Mouse (Mus musculus): Measurements from ENCODE around the gene Rhbdf1. TPM values are rescaled to one million over a fixed set of nuclear protein-coding genes. Genes with fewer than 3 reads are reported as not detected.

Gene Rhbdf1
- polyA plus RNA-seq (2014; fragmentation: Nextera tagmentation; extraction: Ambion mirVana) = 13.2 and 14.1 TPM in 2 replicates

DNA sequence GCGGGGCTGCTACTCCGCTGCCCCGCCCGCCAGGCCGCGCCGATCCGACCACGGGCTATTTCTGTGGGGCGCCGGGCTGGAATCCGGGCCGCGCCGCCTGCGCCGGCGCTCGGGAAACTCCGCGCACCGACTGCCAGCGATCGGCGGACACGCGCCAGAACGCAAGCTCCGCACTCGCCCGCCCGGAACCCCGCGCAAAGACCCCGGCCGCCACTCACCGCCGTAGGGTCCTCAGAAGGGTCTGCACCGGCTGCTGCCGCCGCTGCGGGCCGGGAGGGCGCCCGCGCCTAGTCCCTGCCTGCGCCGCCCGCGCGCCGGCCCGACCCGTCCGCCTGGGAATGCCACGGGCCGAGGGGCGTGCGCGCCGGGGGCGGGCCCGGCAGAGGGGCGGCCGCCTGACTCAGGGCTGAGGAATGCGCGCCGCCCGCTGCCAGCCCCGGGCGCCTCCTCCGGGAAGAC is at the start of gene Rhbdf1:
Gene Rhbdf1, minus strand, starts transcription at position 350 of the 459 bp plus-strand sequence.
- peak within 1 kb of the TSS; percentile 35 for H3K27ac ChIP-seq (ENCODE audit: low read depth, low read length)
- no peaks in the 10 kb centered on the region for H3K36me3 ChIP-seq (ENCODE audit: control insufficient read depth, insufficient read depth, low read length)
- peak within 1 kb of the TSS; percentile 72 for H3K4me3 ChIP-seq (ENCODE audit: low read depth, low read length)
- under 1% methylated on average over 56 of the region's 72 CpGs for WGBS
- peaks cover 25% of the 10 kb centered on the region for H3K4me1 ChIP-seq (ENCODE audit: control insufficient read depth, insufficient read depth, low read length)
- no peaks in the 10 kb centered on the region for H3K9me3 ChIP-seq (ENCODE audit: control insufficient read depth, low read length)
- ATAC-seq (ENCODE audit: low FRiP score) = peak; percentile 60
- H3K4me2 ChIP-seq = peak within 1 kb of the TSS; percentile 99
- H3K9ac ChIP-seq (ENCODE audit: low read length) = peak within 1 kb of the TSS; percentile 81
- H3K27me3 ChIP-seq (ENCODE audit: control insufficient read depth, insufficient read depth, low read length) = peaks cover 18% of the 10 kb centered on the region
- DNase-seq (ENCODE audit: low spot score, missing footprints) = peak; percentile 94

DNA sequence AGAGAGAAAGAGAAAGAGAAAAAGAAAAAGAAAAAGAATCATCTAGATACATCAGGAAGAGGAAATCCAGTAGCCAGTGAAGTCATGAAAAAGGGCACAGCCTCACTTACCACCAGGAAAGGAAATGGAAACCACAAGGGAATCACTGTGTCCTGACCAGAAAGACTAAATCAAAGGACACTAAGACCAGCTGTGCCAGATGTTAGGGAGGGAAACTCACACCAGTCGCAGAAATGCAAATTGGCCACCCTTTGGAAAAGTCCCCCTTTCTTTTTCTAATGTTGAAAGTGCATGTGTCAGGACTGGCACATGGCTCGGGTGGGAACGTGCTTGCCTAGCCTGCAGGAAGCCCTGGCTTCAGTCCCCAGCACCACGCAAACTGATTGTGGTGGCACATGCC is 49.1 kb upstream of the Rhbdf1 start:
- Histone ChIP-seq H3K4me1 (ENCODE audit: control insufficient read depth, insufficient read depth, low read length) (no peaks in the 10 kb centered on the region; the same call in none of the 2 replicates), H3K27ac (ENCODE audit: low read depth, low read length) (no peak overlapping the region), H3K9me3 (ENCODE audit: control insufficient read depth, low read length) (no peaks in the 10 kb centered on the region), H3K4me3 (ENCODE audit: low read depth, low read length) (no peak overlapping the region), H3K4me2 (no peak overlapping the region), H3K36me3 (ENCODE audit: control insufficient read depth, insufficient read depth, low read length) (no peaks in the 10 kb centered on the region), H3K27me3 (ENCODE audit: control insufficient read depth, insufficient read depth, low read length) (no peaks in the 10 kb centered on the region), H3K9ac (ENCODE audit: low read length) (no peak overlapping the region)
- ATAC-seq (ENCODE audit: low FRiP score) = no peak
- WGBS = 46% methylated on average over 4 of the region's 4 CpGs
- no peak for DNase-seq (ENCODE audit: low spot score, missing footprints)

DNA sequence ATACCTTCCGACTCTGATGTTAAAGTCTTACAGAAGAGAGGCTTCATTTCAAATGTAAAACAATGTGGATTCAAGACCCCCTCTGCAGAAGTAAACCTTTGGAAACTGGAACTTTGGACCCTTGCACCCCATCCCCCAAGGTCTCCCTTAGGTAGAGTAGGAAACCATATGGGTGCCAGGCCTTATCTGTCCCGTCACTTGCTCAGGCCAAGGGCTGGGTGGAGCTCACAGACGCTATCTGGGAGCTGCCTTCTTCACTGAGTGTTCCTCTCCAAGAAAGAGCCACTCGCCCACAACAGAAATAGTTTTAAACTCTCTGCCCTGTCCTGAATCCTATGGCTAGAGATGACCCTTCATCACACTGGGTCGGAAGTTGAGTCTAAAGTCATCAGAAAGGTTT is 46.9 kb upstream of the Rhbdf1 start:
- Histone ChIP-seq H3K4me3 (ENCODE audit: low read depth, low read length) (no peak overlapping the region), H3K4me1 (ENCODE audit: control insufficient read depth, insufficient read depth, low read length) (no peaks in the 10 kb centered on the region; the same call in none of the 2 replicates), H3K27me3 (ENCODE audit: control insufficient read depth, insufficient read depth, low read length) (no peaks in the 10 kb centered on the region), H3K9me3 (ENCODE audit: control insufficient read depth, low read length) (no peaks in the 10 kb centered on the region), H3K36me3 (ENCODE audit: control insufficient read depth, insufficient read depth, low read length) (no peaks in the 10 kb centered on the region), H3K27ac (ENCODE audit: low read depth, low read length) (no peak overlapping the region), H3K4me2 (no peak overlapping the region), H3K9ac (ENCODE audit: low read length) (no peak overlapping the region)
- ATAC-seq (ENCODE audit: low FRiP score) = no peak
- WGBS = 85% methylated on average over 5 of the region's 5 CpGs
- DNase-seq (ENCODE audit: low spot score, missing footprints) = no peak

DNA sequence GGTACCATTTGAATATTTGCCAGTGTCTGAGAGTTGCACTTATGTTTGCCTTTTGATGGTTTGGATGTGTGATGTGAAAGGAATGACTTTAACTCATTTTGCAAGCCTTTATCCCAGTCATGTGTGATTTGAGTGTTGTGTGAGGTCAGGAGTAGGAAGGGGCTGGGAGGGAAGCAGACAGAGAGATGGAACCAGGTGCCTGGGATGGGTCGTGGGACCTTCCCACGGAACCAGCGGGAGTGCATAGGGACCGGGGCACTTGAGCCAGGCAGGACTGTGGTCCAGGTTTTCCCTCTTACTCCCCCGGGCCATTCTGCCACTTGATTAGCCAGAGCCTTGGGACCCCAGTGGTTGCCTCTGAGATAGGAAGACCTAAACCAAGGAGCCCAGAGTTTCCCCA is 45.9 kb upstream of the Rhbdf1 start:
- Histone ChIP-seq H3K9ac (ENCODE audit: low read length) (peak overlapping the region; percentile 98), H3K4me3 (ENCODE audit: low read depth, low read length) (peak overlapping the region; percentile 80), H3K4me2 (peak overlapping the region; percentile 65), H3K4me1 (ENCODE audit: control insufficient read depth, insufficient read depth, low read length) (no peaks in the 10 kb centered on the region; the same call in none of the 2 replicates), H3K27me3 (ENCODE audit: control insufficient read depth, insufficient read depth, low read length) (no peaks in the 10 kb centered on the region), H3K27ac (ENCODE audit: low read depth, low read length) (peak overlapping the region; percentile 96), H3K36me3 (ENCODE audit: control insufficient read depth, insufficient read depth, low read length) (no peaks in the 10 kb centered on the region), H3K9me3 (ENCODE audit: control insufficient read depth, low read length) (no peaks in the 10 kb centered on the region)
- ATAC-seq (ENCODE audit: low FRiP score) (peak; percentile 22; the same call in 1 of the 2 replicates), DNase-seq (ENCODE audit: low spot score, missing footprints) (peak; percentile 92)
- WGBS = 22% methylated on average over 5 of the region's 5 CpGs

DNA sequence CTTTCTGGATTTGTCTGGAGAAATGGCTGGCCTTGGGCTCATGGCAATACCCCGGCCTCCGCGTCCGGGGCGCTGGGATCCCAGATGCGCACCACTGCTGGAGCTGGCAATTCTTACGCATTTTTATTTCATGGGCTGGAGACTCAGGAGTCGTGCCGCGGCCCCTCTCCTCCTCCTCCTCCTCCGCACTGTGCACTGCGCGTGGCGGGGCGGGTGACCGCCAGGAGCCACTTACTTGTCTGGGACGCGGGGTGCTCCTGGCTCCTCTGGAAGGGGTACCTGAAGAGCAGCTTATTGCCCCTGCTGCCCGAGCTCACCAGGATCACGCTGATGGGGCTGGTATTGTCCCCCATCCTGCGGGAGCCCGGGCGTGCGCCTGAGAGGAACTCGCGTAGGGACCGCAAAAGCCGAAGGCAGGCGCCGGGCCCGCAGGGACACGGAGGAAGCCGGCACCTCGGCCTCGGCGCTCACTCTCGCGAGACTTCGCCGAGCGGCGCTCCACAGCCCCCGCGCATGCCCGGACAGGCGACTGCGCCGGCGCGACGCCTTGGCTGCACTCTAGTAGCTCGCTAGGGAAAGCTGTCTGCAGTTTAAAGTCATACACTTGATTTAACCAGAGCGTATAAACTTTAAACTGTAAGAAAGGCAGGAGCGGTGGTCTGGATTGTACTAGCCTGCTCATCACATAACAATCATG is 45.2 kb upstream of the Rhbdf1 start, which contains the start of gene Nprl3:
Gene Nprl3, minus strand, starts transcription at position 520 of the 697 bp plus-strand sequence.
- ATAC-seq (ENCODE audit: low FRiP score) (peak; percentile 99), DNase-seq (ENCODE audit: low spot score, missing footprints) (peak; percentile 99)
- WGBS = under 1% methylated on average over 52 of the region's 54 CpGs
- H3K4me2 ChIP-seq = peak within 1 kb of the TSS; percentile 65
- peak within 1 kb of the TSS; percentile 80 for H3K4me3 ChIP-seq (ENCODE audit: low read depth, low read length)
- H3K9ac ChIP-seq (ENCODE audit: low read length) = peak within 1 kb of the TSS; percentile 98
- H3K27ac ChIP-seq (ENCODE audit: low read depth, low read length) = peak within 1 kb of the TSS; percentile 96
- H3K27me3 ChIP-seq (ENCODE audit: control insufficient read depth, insufficient read depth, low read length) = no peaks in the 10 kb centered on the region
- no peaks in the 10 kb centered on the region for H3K9me3 ChIP-seq (ENCODE audit: control insufficient read depth, low read length)
- no peaks in the 10 kb centered on the region; the same call in none of the 2 replicates for H3K4me1 ChIP-seq (ENCODE audit: control insufficient read depth, insufficient read depth, low read length)
- 0 out of 2 replicates have a peak, but pooled peaks cover 2% of the 10 kb centered on the region for H3K36me3 ChIP-seq (ENCODE audit: control insufficient read depth, insufficient read depth, low read length)

DNA sequence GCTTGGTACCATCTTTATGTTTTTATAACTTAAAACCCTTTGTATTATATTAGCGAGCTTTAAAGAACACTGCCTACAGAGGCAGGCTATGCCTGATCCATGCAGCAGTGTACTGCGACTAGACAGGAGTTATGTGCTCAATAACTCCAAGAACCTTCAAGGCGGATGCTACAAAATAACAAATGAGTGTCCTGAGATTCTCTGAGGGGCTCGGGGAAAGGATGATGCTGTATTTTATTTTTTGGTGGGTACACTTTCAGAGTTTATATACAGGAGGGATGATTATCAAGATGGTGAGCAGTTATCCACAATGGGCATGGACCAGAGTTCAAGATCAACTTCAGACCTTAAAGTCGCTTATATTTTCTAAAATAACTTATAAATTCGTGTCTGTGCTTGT is 44.7 kb upstream of the Rhbdf1 start:
- 37% methylated on average over 6 of the region's 6 CpGs for WGBS
- Histone ChIP-seq H3K27ac (ENCODE audit: low read depth, low read length) (peak overlapping the region; percentile 96), H3K9me3 (ENCODE audit: control insufficient read depth, low read length) (no peaks in the 10 kb centered on the region)

DNA sequence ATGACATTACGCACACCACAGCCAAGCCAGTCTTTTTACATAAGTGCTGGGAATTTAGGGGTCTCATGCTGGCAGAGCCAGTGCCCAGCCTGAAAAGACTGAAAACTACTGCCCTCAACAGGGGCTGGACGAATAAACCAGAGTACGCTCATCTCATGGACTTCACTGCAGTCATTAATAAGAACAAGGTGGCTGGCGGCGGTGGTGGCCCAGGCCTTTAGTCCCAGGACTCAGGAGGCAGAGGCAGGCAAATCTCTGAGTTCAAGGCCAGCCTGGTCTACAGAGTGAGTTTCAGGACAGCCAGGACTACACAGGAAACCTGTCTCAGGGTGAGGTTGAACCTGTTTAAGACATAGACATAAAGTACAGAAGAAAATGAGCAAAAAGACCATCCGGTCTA is 44.1 kb upstream of the Rhbdf1 start:
- DNase-seq (ENCODE audit: low spot score, missing footprints) = no peak

More for the DNA sequence above, 44.7 kb upstream of the Rhbdf1 start:
- ATAC-seq (ENCODE audit: low FRiP score) (no peak), DNase-seq (ENCODE audit: low spot score, missing footprints) (peak; percentile 86)
- Histone ChIP-seq H3K36me3 (ENCODE audit: control insufficient read depth, insufficient read depth, low read length) (0 out of 2 replicates have a peak, but pooled peaks cover 2% of the 10 kb centered on the region), H3K4me1 (ENCODE audit: control insufficient read depth, insufficient read depth, low read length) (no peaks in the 10 kb centered on the region; the same call in none of the 2 replicates), H3K27me3 (ENCODE audit: control insufficient read depth, insufficient read depth, low read length) (no peaks in the 10 kb centered on the region), H3K9ac (ENCODE audit: low read length) (peak overlapping the region; percentile 98), H3K4me3 (ENCODE audit: low read depth, low read length) (peak overlapping the region; percentile 80), H3K4me2 (peak overlapping the region; percentile 65)

DNA sequence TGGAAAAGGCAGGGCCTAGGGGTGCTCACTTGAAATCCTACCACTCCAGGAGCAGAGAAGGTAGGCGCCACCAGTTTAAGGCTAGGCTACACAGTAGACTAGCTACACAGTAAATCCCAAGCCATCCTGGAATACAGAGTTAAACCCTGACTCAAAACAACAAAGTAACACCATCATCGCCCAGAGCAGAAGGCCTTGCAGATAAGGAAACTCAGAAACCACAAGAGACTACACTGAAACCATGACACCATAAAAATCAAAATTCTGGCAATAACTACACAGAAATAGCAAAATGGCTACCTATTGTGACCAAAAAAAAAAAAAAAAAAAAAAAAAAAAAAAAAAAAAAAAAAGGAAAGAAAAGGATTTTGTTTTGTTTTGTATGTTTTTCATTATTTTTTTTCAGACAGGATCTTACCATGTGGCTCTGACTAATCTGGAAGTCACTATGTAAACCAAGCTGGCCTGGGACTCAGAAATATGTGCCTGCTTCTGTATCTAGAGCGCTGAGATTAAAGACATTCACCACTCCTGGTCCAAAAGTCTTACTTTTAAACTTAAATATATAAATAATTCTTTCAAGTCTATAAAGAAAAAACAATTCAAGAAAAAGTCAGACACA is 43.1 kb upstream of the Rhbdf1 start:
- Histone ChIP-seq H3K9me3 (ENCODE audit: control insufficient read depth, low read length) (no peaks in the 10 kb centered on the region), H3K36me3 (ENCODE audit: control insufficient read depth, insufficient read depth, low read length) (peaks cover 5% of the 10 kb centered on the region; the same call in 1 of the 2 replicates), H3K4me2 (no peak overlapping the region), H3K9ac (ENCODE audit: low read length) (no peak overlapping the region), H3K4me1 (ENCODE audit: control insufficient read depth, insufficient read depth, low read length) (no peaks in the 10 kb centered on the region; the same call in none of the 2 replicates), H3K27ac (ENCODE audit: low read depth, low read length) (no peak overlapping the region), H3K27me3 (ENCODE audit: control insufficient read depth, insufficient read depth, low read length) (no peaks in the 10 kb centered on the region), H3K4me3 (ENCODE audit: low read depth, low read length) (no peak overlapping the region)
- DNase-seq (ENCODE audit: low spot score, missing footprints) = peak; percentile 84
- 93% methylated on average over 3 of the region's 3 CpGs for WGBS
- no peak for ATAC-seq (ENCODE audit: low FRiP score)

More for the DNA sequence above, 44.1 kb upstream of the Rhbdf1 start:
- Histone ChIP-seq H3K4me1 (ENCODE audit: control insufficient read depth, insufficient read depth, low read length) (no peaks in the 10 kb centered on the region; the same call in none of the 2 replicates), H3K27ac (ENCODE audit: low read depth, low read length) (no peak overlapping the region), H3K4me2 (no peak overlapping the region), H3K4me3 (ENCODE audit: low read depth, low read length) (no peak overlapping the region), H3K27me3 (ENCODE audit: control insufficient read depth, insufficient read depth, low read length) (no peaks in the 10 kb centered on the region), H3K9me3 (ENCODE audit: control insufficient read depth, low read length) (no peaks in the 10 kb centered on the region), H3K9ac (ENCODE audit: low read length) (no peak overlapping the region), H3K36me3 (ENCODE audit: control insufficient read depth, insufficient read depth, low read length) (0 out of 2 replicates have a peak, but pooled peaks cover 2% of the 10 kb centered on the region)
- ATAC-seq (ENCODE audit: low FRiP score) = no peak
- WGBS = 93% methylated on average over 6 of the region's 6 CpGs

All from midbrain, embryonic 11.5 days (tissue).